Mouse (Mus musculus) CH12.LX (cell line): ENCODE results near the gene Srp14. TPM values are rescaled to one million over a fixed set of nuclear protein-coding genes. Genes with fewer than 3 reads are reported as not detected.

Experiments
- DNase-seq: peaks from one replicate; pipeline ENCODE4 v3.0.0-alpha.2; 2013; ENCODE audit errors: extremely low read depth
- H3K27ac ChIP-seq: 2 replicates; pipeline ENCODE4 v1.5.1; 2012; ENCODE audit warnings: low read depth, mild to moderate bottlenecking, control low read depth, moderate library complexity; ENCODE audit not compliant: insufficient read depth
- H3K27me3 ChIP-seq: replicated peaks from 2 replicates; pipeline ENCODE3; 2012; ENCODE audit warnings: inconsistent platforms
- H3K36me3 ChIP-seq, 2 experiments: replicated peaks in 1 of 2; 2 replicates each; pipeline versions ENCODE3 to v1.6.1; 2012; ENCODE audit warnings: inconsistent platforms in 1 of 2, low read length in 1 of 2, mild to moderate bottlenecking in 1 of 2, mixed read lengths in 1 of 2, moderate library complexity in 1 of 2; ENCODE audit not compliant: control insufficient read depth in 1 of 2, insufficient read depth in 1 of 2
- H3K4me1 ChIP-seq, 2 experiments: 2 replicates each; pipeline ENCODE4 v1.6.1; 2012; ENCODE audit warnings: inconsistent platforms in 1 of 2, moderate library complexity in 1 of 2; ENCODE audit not compliant: insufficient read depth in 2 of 2, control insufficient read depth in 1 of 2
- H3K4me2 ChIP-seq: 2 replicates; pipeline ENCODE4 v1.6.1; 2012; ENCODE audit warnings: low read depth, mild to moderate bottlenecking, control low read depth; ENCODE audit not compliant: poor library complexity, insufficient read depth, severe bottlenecking
- H3K4me3 ChIP-seq, 3 experiments: fragments of 150-350 bp in 1 of 3; sonication (generic) in 1 of 3; replicated peaks in 1 of 3; 2 replicates each; pipeline versions ENCODE3 to v1.5.1; 2011 to 2012; ENCODE audit warnings: low read depth in 2 of 3, low read length in 2 of 3, mild to moderate bottlenecking in 2 of 3, moderate library complexity in 2 of 3, control low read depth in 1 of 3, improper control_type of control experiment in 1 of 3, inconsistent platforms in 1 of 3, mixed read lengths in 1 of 3; ENCODE audit not compliant: poor library complexity in 1 of 3
- H3K79me2 ChIP-seq: replicated peaks from 2 replicates; pipeline ENCODE4 v1.6.1; 2012; ENCODE audit warnings: mild to moderate bottlenecking, moderate library complexity; ENCODE audit not compliant: control insufficient read depth, poor library complexity, insufficient read depth, severe bottlenecking; ENCODE audit errors: extremely low read depth
- H3K9ac ChIP-seq: 2 replicates; pipeline ENCODE4 v1.6.1; 2012; ENCODE audit warnings: low read depth, mild to moderate bottlenecking, control low read depth, moderate library complexity; ENCODE audit not compliant: insufficient read depth
- H3K9me3 ChIP-seq: replicated peaks from 2 replicates; pipeline ENCODE3; 2012; ENCODE audit warnings: low read length, inconsistent platforms, mixed read lengths
- BHLHE40 ChIP-seq: IDR thresholded peaks from 2 replicates; pipeline ENCODE4 v1.6.1; 2011; ENCODE audit warnings: mild to moderate bottlenecking, low read depth, low read length, improper control_type of control experiment
- CHD1 ChIP-seq: IDR thresholded peaks from 2 replicates; pipeline ENCODE4 v1.6.1; 2012; ENCODE audit warnings: low read depth, low read length, improper control_type of control experiment, inconsistent platforms
- ELF1 ChIP-seq: IDR thresholded peaks from 2 replicates; pipeline ENCODE4 v1.6.1; 2014; ENCODE audit warnings: low read depth, mild to moderate bottlenecking, inconsistent platforms, low read length, improper control_type of control experiment
- EP300 ChIP-seq: IDR thresholded peaks from 2 replicates; pipeline ENCODE4 v1.6.1; 2011; ENCODE audit warnings: low read length, improper control_type of control experiment
- HCFC1 ChIP-seq: IDR thresholded peaks from 2 replicates; pipeline ENCODE4 v1.6.1; 2012; ENCODE audit warnings: low read depth, mild to moderate bottlenecking, inconsistent platforms, low read length, improper control_type of control experiment
- JUND ChIP-seq: conservative IDR thresholded peaks from 2 replicates; pipeline ENCODE4 v1.6.1; 2011; ENCODE audit warnings: low read depth, low read length, improper control_type of control experiment
- KAT2A ChIP-seq: IDR thresholded peaks from 2 replicates; pipeline ENCODE4 v1.6.1; 2012; ENCODE audit warnings: low read length, improper control_type of control experiment, inconsistent platforms; ENCODE audit not compliant: insufficient replicate concordance
- MXI1 ChIP-seq: IDR thresholded peaks from 2 replicates; pipeline ENCODE4 v1.6.1; 2011; ENCODE audit warnings: mild to moderate bottlenecking, low read depth, low read length, improper control_type of control experiment
- NELFE ChIP-seq: IDR thresholded peaks from 2 replicates; pipeline ENCODE4 v1.6.1; 2011; ENCODE audit warnings: low read depth, low read length, improper control_type of control experiment
- NRF1 ChIP-seq: IDR thresholded peaks from 2 replicates; pipeline ENCODE4 v1.6.1; 2014; ENCODE audit warnings: low read depth, mild to moderate bottlenecking, inconsistent platforms, low read length, improper control_type of control experiment, moderate library complexity
- POLR2A ChIP-seq: IDR thresholded peaks from 2 replicates; pipeline ENCODE4 v1.6.1; 2011; ENCODE audit warnings: low read depth, mild to moderate bottlenecking, improper control_type of control experiment, low read length
- POLR2AphosphoS2 ChIP-seq: IDR thresholded peaks from 2 replicates; pipeline ENCODE4 v1.6.1; 2011; ENCODE audit warnings: low read depth, low read length, improper control_type of control experiment
- RAD21 ChIP-seq: IDR thresholded peaks from 2 replicates; pipeline ENCODE4 v1.6.1; 2011; ENCODE audit warnings: low read depth, mild to moderate bottlenecking, low read length, improper control_type of control experiment, moderate library complexity
- RCOR1 ChIP-seq: conservative IDR thresholded peaks from 2 replicates; pipeline ENCODE4 v1.6.1; 2012; ENCODE audit warnings: low read depth, mild to moderate bottlenecking, inconsistent platforms, low read length, improper control_type of control experiment
- SIN3A ChIP-seq: IDR thresholded peaks from 2 replicates; pipeline ENCODE4 v1.6.1; 2012; ENCODE audit warnings: low read length, improper control_type of control experiment, inconsistent platforms
- SMC3 ChIP-seq: IDR thresholded peaks from 2 replicates; pipeline ENCODE4 v1.6.1; 2011; ENCODE audit warnings: low read depth, low read length, improper control_type of control experiment
- TBP ChIP-seq: conservative IDR thresholded peaks from 2 replicates; pipeline ENCODE4 v1.6.1; 2011; ENCODE audit warnings: low read depth, low read length, improper control_type of control experiment
- UBTF ChIP-seq: IDR thresholded peaks from 2 replicates; pipeline ENCODE4 v1.6.1; 2012; ENCODE audit warnings: low read depth, mild to moderate bottlenecking, inconsistent platforms, low read length, improper control_type of control experiment, moderate library complexity
- USF1 ChIP-seq: IDR thresholded peaks from 2 replicates; pipeline ENCODE4 v1.6.1; 2014; ENCODE audit warnings: low read depth, mild to moderate bottlenecking, inconsistent platforms, low read length, improper control_type of control experiment
- USF2 ChIP-seq: conservative IDR thresholded peaks from 2 replicates; pipeline ENCODE4 v1.6.1; 2011; ENCODE audit warnings: low read depth, low read length, improper control_type of control experiment
- ZKSCAN1 ChIP-seq: IDR thresholded peaks from 2 replicates; pipeline ENCODE4 v1.6.1; 2012; ENCODE audit warnings: low read depth, inconsistent platforms, low read length, improper control_type of control experiment, borderline replicate concordance
- dilution Hi-C: fragments of 300-500 bp; cut with MboI; formaldehyde crosslinking; loops from 2 replicates; pipeline ENCODE4 v1.14.3; 2020; ENCODE audit warnings: low sequenced_read_pairs; ENCODE audit not compliant: extremely low pct_unique_long_range_greater_than_20kb, extremely low pct_ligation_motif_present
- in situ Hi-C: fragments of 300-500 bp; cut with MboI; formaldehyde crosslinking; loops from 3 replicates; pipeline ENCODE4 v1.14.3; 2019; ENCODE audit warnings: low sequenced_read_pairs, low pct_ligation_motif_present, low pct_unique_long_range_greater_than_20kb, mixed read lengths
- polyA plus RNA-seq: library from polyadenylated mRNA; unstranded; fragments of >175 nt; gene quantifications from 2 replicates; pipeline ENCODE4 v1.2.1, GENCODE M21; 2012; ENCODE audit warnings: low read depth; ENCODE audit not compliant: insufficient read length
- total RNA-seq, 2 experiments: library from RNA; depleted of rRNA; stranded (reverse); fragments of 300-350 nt in 1 of 2; fragments of >200 nt in 1 of 2; gene quantifications; 2 replicates each; pipeline ENCODE4 v1.2.3; 2012 to 2014

Gene Srp14
- total and polyA plus RNA-seq, 3 experiments = 139 to 215 (median 151) TPM

GRCm38 (mm10) chr2:118442723-118443122, 36.8 kb downstream of the Srp14 start:
- Histone ChIP-seq H3K9ac (no peak overlapping the region), H3K9me3 (no peaks in the 10 kb centered on the region), H3K4me2 (no peak overlapping the region), H3K27me3 (no peaks in the 10 kb centered on the region), H3K4me3 (no peak overlapping the region), H3K27ac (no peak overlapping the region), H3K4me1 (peaks cover 0 to 3% of the 10 kb centered on the region in 2 experiments; a peak in 1 of 4 replicates), H3K36me3 (peaks cover 38 to 82% of the 10 kb centered on the region in 2 experiments), H3K79me2 (no peaks in the 10 kb centered on the region)
- no peak for DNase-seq
- no peak for TF ChIP-seq CHD1
- no peak for TF ChIP-seq POLR2AphosphoS2
- TF ChIP-seq SIN3A = no peak
- TF ChIP-seq ZKSCAN1 = no peak
- TF ChIP-seq POLR2A = no peak
- no peak for TF ChIP-seq JUND
- no peak for TF ChIP-seq USF1
- TF ChIP-seq RAD21 = no peak
- no peak for TF ChIP-seq ELF1
- no peak for TF ChIP-seq KAT2A
- no peak for TF ChIP-seq HCFC1
- TF ChIP-seq MXI1 = no peak
- no peak for TF ChIP-seq UBTF
- no peak for TF ChIP-seq TBP
- TF ChIP-seq NELFE = no peak
- no peak for TF ChIP-seq RCOR1
- no peak for TF ChIP-seq EP300
- no peak for TF ChIP-seq SMC3
- no peak for TF ChIP-seq USF2
- no peak for TF ChIP-seq NRF1
- in situ Hi-C loops = no loop called here
- dilution Hi-C loops = no loop called here

- in situ Hi-C loops = no loop called here
These were observed 37.3 kb downstream of the Srp14 start for GRCm38 (mm10) chr2:118442172-118442571.

More at GRCm38 (mm10) chr2:118442172-118442571, 37.3 kb downstream of the Srp14 start:
- H3K79me2 ChIP-seq = no peaks in the 10 kb centered on the region
- no peak overlapping the region for H3K4me2 ChIP-seq
- peaks cover 40 to 86% of the 10 kb centered on the region in 2 experiments for H3K36me3 ChIP-seq
- no peak for TF ChIP-seq UBTF
- no peak for TF ChIP-seq EP300
- no peak for TF ChIP-seq SIN3A
- no peak for TF ChIP-seq ZKSCAN1
- no peak for TF ChIP-seq BHLHE40
- no peak for TF ChIP-seq MXI1
- H3K9me3 ChIP-seq = no peaks in the 10 kb centered on the region
- dilution Hi-C loops = no loop called here
- H3K27ac ChIP-seq = no peak overlapping the region
- no peak overlapping the region for H3K9ac ChIP-seq
- H3K4me1 ChIP-seq = peaks cover 0 to 3% of the 10 kb centered on the region in 2 experiments; a peak in 1 of 4 replicates
- no peak for DNase-seq
- H3K27me3 ChIP-seq = no peaks in the 10 kb centered on the region
- H3K4me3 ChIP-seq = no peak overlapping the region
